Mouse (Mus musculus): ENCODE results near the gene Elp6.

Elp6 gene

GRCm38 (mm10) chr9:110366746-110367145 lies 61.8 kb downstream of the Elp6 start:
- no peak for DNase-seq

GRCm38 (mm10) chr9:110369860-110370259 lies 64.9 kb downstream of the Elp6 start:
- no peak for DNase-seq

Data from cerebellum, postnatal 10 days (tissue).